Mouse (Mus musculus) embryonic fibroblast, embryonic 13.5 days (primary cell): ENCODE results near the gene Spats1.
"Not testable (repeated sequence)": the region's sequence is repeated elsewhere in the genome, so short reads cannot be mapped to it uniquely, and the experiment has no call there.

Experiments used
- CTCF ChIP-seq: IDR thresholded peaks from 2 replicates; pipeline ENCODE4 v1.5.1; 2011; ENCODE audit warnings: mild to moderate bottlenecking, control low read depth, low read length, moderate library complexity, borderline replicate concordance; ENCODE audit not compliant: insufficient read depth
- POLR2A ChIP-seq: IDR thresholded peaks from 2 replicates; pipeline ENCODE4 v1.6.1; 2011; ENCODE audit warnings: low read depth, mild to moderate bottlenecking, control low read depth, low read length, moderate library complexity

- TF ChIP-seq CTCF, POLR2A: not testable (repeated sequence)
Observed at GRCm38 (mm10) chr17:45411617-45412016, 63.6 kb downstream of the Spats1 start.
